Mouse (Mus musculus): ENCODE measurements around the gene Nudt15.

Nudt15 gene

GRCm38 (mm10) chr14:73470593-73470992 lies 77.4 kb downstream of the Nudt15 start:
- DNase-seq (ENCODE audit: low spot score in 2 of 2): peak in 1 of 2 experiments; percentile 27

GRCm38 (mm10) chr14:73469506-73469905 lies 78.5 kb downstream of the Nudt15 start:
- peak; percentile 79 to 91 for DNase-seq (ENCODE audit: low spot score in 2 of 2)
